Mouse (Mus musculus) embryonic facial prominence, embryonic 10.5 days (tissue): Measurements from ENCODE around the gene Lins1. TPM values are rescaled to one million over a fixed set of nuclear protein-coding genes. Genes with fewer than 3 reads are reported as not detected.
A peak's percentile ranks its signal among the peaks of the same experiment; 100 is the strongest.

Source experiments
- DNase-seq: peaks from one replicate; pipeline ENCODE4 v3.0.0-alpha.2; 2017; ENCODE audit warnings: low spot score
- H3K27ac ChIP-seq: fragments of 300-500 bp; sonication (generic); replicated peaks from 2 replicates; pipeline ENCODE4 v1.5.1; 2016; ENCODE audit warnings: mild to moderate bottlenecking
- H3K27me3 ChIP-seq: fragments of 300-500 bp; sonication (generic); replicated peaks from 2 replicates; pipeline ENCODE4 v1.6.1; 2016; ENCODE audit warnings: low read depth, mild to moderate bottlenecking; ENCODE audit not compliant: poor library complexity, severe bottlenecking
- H3K36me3 ChIP-seq: fragments of 300-500 bp; sonication (generic); replicated peaks from 2 replicates; pipeline ENCODE4 v1.6.1; 2016; ENCODE audit warnings: mild to moderate bottlenecking, moderate library complexity
- H3K4me1 ChIP-seq: fragments of 300-500 bp; sonication (generic); 2 replicates; pipeline ENCODE4 v1.6.1; 2016
- H3K4me3 ChIP-seq: fragments of 300-500 bp; sonication (generic); 2 replicates; pipeline ENCODE4 v1.5.1; 2016; ENCODE audit warnings: mild to moderate bottlenecking, moderate library complexity
- H3K9me3 ChIP-seq: fragments of 300-500 bp; sonication (generic); 2 replicates; pipeline ENCODE4 v1.6.1; 2016; ENCODE audit warnings: mild to moderate bottlenecking
- WGBS: fragments of 180-500 bp; shearing (Covaris S2); methylation state at CpG from one replicate; pipeline ENCODE4 v1.1.7; 2016; 5-methylcytosine and 5-hydroxymethylcytosine counted together
- polyA plus RNA-seq: library from polyadenylated mRNA; unstranded; fragments of >200 nt; fragmentation: Nextera tagmentation; extraction: Ambion mirVana; gene quantifications from 2 replicates; pipeline ENCODE4 v1.2.1, GENCODE M21; 2016

Gene Lins1
- polyA plus RNA-seq, 1 experiment from 2014 or later: 21.8 TPM

GRCm38 (mm10) chr7:66734466-66734865, 44.8 kb downstream of the Lins1 start:
- no peaks in the 10 kb centered on the region for H3K27me3 ChIP-seq
- H3K9me3 ChIP-seq: no peaks in the 10 kb centered on the region
- 97% methylated on average over 4 of the region's 4 CpGs for WGBS
- no peak overlapping the region for H3K27ac ChIP-seq
- DNase-seq: no peak
- H3K4me1 ChIP-seq: no peaks in the 10 kb centered on the region
- H3K4me3 ChIP-seq: no peak overlapping the region
- no peaks in the 10 kb centered on the region for H3K36me3 ChIP-seq

DNA sequence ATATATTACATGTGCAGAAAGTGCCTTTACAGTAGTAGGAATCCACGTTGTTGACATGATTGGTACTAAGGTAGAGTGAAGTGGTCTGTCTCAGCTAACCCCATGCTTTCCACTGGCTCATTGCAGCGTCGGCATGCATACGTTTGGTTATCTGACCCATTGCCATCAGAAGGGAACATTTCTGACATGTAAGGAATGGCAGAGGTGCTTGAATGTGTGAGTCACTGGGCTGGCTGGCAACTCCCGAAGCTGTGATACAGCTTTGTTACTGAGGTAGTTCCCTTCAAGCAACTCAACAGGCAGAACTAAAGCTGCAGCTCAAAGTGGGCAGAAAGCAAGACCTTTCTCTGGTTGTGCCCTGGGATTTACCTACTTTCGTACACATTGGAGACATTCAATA, 45.3 kb downstream of the Lins1 start:
- no peaks in the 10 kb centered on the region for H3K4me1 ChIP-seq
- H3K27ac ChIP-seq: no peak overlapping the region
- H3K27me3 ChIP-seq: no peaks in the 10 kb centered on the region
- WGBS: 86% methylated on average over 6 of the region's 6 CpGs
- H3K36me3 ChIP-seq: no peaks in the 10 kb centered on the region
- no peaks in the 10 kb centered on the region for H3K9me3 ChIP-seq
- no peak overlapping the region for H3K4me3 ChIP-seq
- no peak for DNase-seq

GRCm38 (mm10) chr7:66737418-66737817, 47.7 kb downstream of the Lins1 start:
- Histone ChIP-seq H3K27ac (no peak overlapping the region), H3K4me3 (no peak overlapping the region), H3K36me3 (no peaks in the 10 kb centered on the region), H3K27me3 (no peaks in the 10 kb centered on the region), H3K4me1 (no peaks in the 10 kb centered on the region), H3K9me3 (no peaks in the 10 kb centered on the region)
- 88% methylated on average over 4 of the region's 4 CpGs for WGBS
- no peak for DNase-seq

DNA sequence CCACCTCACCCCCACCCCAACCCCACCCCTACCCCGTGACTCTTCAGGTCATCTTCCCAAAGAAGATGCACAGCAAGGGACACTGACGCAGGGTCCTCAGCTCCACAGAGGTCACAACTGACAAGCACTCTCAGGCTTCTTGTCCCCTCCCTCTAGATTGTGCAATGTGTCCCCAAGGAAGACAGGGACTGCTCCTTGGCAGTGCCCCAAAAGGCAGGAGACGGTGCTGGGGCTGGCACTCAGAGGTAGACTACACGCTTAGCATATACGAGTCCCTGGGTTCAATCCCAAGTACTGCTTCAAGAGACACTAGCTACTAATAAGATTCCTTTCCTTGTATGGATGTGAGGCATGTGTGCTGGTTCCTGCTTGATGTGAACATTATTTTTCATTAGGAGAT, 51.3 kb downstream of the Lins1 start:
- 87% methylated on average over 5 of the region's 5 CpGs for WGBS
- H3K9me3 ChIP-seq: no peaks in the 10 kb centered on the region

DNA sequence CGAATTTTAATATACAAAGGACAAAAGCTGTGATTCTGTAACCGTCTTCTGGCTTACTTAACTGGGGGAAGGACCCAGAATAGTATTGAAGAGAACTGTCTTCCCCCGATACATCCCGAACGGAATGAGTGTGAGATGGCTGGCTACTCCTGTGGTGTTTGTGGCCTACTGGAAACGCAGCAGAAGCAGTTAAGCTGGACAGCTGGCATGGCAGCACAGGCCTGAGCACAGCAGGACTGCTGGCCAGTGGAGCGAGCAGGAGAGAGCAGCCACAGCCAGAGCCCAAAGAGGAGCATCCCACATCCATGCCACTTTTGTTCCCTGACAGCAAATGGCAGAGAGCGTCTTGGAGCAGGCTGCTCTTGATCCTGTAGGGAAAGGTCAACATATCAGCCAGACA, 51.7 kb downstream of the Lins1 start:
- no peak overlapping the region for H3K4me3 ChIP-seq
- no peaks in the 10 kb centered on the region for H3K9me3 ChIP-seq
- DNase-seq: no peak
- H3K27ac ChIP-seq: no peak overlapping the region
- H3K27me3 ChIP-seq: no peaks in the 10 kb centered on the region
- WGBS: 77% methylated on average over 8 of the region's 8 CpGs
- H3K36me3 ChIP-seq: no peaks in the 10 kb centered on the region
- peaks cover 2% of the 10 kb centered on the region; the same call in 1 of the 2 replicates for H3K4me1 ChIP-seq

More for the DNA sequence above, 51.3 kb downstream of the Lins1 start:
- H3K27me3 ChIP-seq: no peaks in the 10 kb centered on the region
- DNase-seq: no peak
- no peak overlapping the region for H3K27ac ChIP-seq
- no peaks in the 10 kb centered on the region for H3K36me3 ChIP-seq
- no peak overlapping the region for H3K4me3 ChIP-seq
- peaks cover 2% of the 10 kb centered on the region; the same call in 1 of the 2 replicates for H3K4me1 ChIP-seq

DNA sequence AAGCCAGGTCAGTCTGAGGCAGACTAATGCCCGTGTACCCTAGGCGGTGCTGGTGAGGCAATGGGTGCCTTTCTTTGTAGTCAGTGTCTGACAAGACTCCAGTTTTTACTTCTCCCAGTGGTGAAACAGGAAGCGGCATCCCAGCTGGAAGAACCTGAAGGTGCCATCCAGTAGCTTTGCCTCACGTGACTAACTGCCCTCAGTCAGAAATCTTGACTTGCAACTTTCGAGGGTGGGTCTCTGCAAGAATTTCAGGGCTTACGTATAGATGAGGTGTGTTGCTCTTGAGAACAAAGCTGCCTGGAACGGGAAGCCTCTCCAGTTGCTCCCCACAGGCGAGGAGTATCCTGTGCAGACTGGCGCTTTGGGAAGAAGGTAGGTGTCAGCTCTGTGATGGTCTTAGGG, 53.7 kb downstream of the Lins1 start, which contains the start of gene Cers3:
Gene Cers3 (plus strand): TSS at position 128 of the 405 bp plus-strand sequence.
- H3K27me3 ChIP-seq: no peaks in the 10 kb centered on the region
- no peak within 1 kb of the TSS for H3K27ac ChIP-seq
- peak; percentile 18 for DNase-seq
- H3K4me1 ChIP-seq: peaks cover 2% of the 10 kb centered on the region; the same call in 1 of the 2 replicates
- WGBS: 71% methylated on average over 9 of the region's 9 CpGs
- no peak within 1 kb of the TSS for H3K4me3 ChIP-seq
- no peaks in the 10 kb centered on the region for H3K36me3 ChIP-seq
- H3K9me3 ChIP-seq: no peaks in the 10 kb centered on the region

DNA sequence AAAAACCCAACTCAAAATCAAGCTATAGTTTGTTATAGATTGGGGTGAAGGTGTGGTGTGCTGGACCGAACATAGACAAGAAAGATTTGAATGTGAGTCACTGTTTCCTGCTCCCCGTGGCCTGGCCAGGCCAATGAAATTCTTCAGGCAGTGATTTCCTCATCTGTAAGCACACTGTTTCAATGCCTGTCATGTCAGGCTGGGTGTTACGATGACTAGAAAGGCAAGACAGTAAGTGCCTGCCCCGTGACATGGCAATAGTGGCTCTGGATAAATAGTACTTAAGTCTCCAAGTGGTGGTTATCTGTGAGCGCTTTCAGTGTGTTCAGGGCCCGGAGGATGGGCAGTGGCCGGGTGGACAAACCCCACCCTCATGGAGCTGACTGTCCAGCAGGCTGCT, 57.3 kb downstream of the Lins1 start:
- H3K36me3 ChIP-seq: no peaks in the 10 kb centered on the region

GRCm38 (mm10) chr7:66749998-66750397, 60.3 kb downstream of the Lins1 start:
- Histone ChIP-seq H3K9me3 (no peaks in the 10 kb centered on the region), H3K27me3 (no peaks in the 10 kb centered on the region), H3K36me3 (no peaks in the 10 kb centered on the region), H3K4me1 (no peaks in the 10 kb centered on the region), H3K4me3 (no peak overlapping the region), H3K27ac (no peak overlapping the region)
- no peak for DNase-seq
- 80% methylated on average over 1 of the region's 1 CpGs for WGBS

More for the DNA sequence above, 57.3 kb downstream of the Lins1 start:
- Histone ChIP-seq H3K4me3 (no peak overlapping the region), H3K9me3 (no peaks in the 10 kb centered on the region), H3K27ac (no peak overlapping the region), H3K4me1 (peaks cover 2% of the 10 kb centered on the region; the same call in 1 of the 2 replicates), H3K27me3 (no peaks in the 10 kb centered on the region)
- WGBS: 82% methylated on average over 7 of the region's 7 CpGs
- no peak for DNase-seq

DNA sequence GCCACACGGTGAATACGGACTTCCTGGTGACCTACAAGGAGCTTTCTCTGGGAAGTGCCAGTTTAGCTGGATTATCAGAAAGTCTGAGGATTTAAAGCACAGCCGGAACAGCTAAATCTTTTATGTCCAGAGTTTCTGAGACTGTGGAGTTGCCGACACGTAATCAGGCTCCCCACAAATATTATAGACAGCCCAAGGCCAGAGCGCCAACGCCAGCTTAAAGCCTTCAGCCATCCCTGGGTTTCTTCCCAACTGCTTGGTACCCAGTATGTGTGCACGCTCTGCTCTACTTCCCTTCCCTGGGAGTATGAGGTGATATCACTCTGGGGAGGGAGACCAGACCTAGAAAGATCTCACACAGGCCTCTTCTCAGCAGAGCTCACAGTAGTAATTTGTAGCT, 64.1 kb downstream of the Lins1 start:
- no peaks in the 10 kb centered on the region for H3K27me3 ChIP-seq
- WGBS: 88% methylated on average over 8 of the region's 8 CpGs

GRCm38 (mm10) chr7:66755611-66756010, 65.9 kb downstream of the Lins1 start:
- Histone ChIP-seq H3K36me3 (no peaks in the 10 kb centered on the region), H3K4me3 (no peak overlapping the region), H3K27me3 (no peaks in the 10 kb centered on the region), H3K27ac (no peak overlapping the region), H3K9me3 (no peaks in the 10 kb centered on the region), H3K4me1 (peaks cover 4% of the 10 kb centered on the region)
- WGBS: 86% methylated on average over 7 of the region's 7 CpGs
- DNase-seq: no peak

More for the DNA sequence above, 64.1 kb downstream of the Lins1 start:
- no peak for DNase-seq
- peaks cover 4% of the 10 kb centered on the region for H3K4me1 ChIP-seq
- no peaks in the 10 kb centered on the region for H3K36me3 ChIP-seq
- H3K9me3 ChIP-seq: no peaks in the 10 kb centered on the region
- H3K27ac ChIP-seq: no peak overlapping the region
- no peak overlapping the region for H3K4me3 ChIP-seq

Other genes starting within 250 kb of the Lins1 start
- 18.2 and 20.1 TPM in 2 replicates for gene Asb7, start 293 bp upstream of the Lins1 start, polyA plus RNA-seq
- gene Cers3, start 53.6 kb downstream of the Lins1 start, polyA plus RNA-seq: 0.88 and 1.3 TPM in 2 replicates
- 2.4 and 2.6 TPM in 2 replicates for gene Adamts17, start 149.8 kb downstream of the Lins1 start, polyA plus RNA-seq